Mouse (Mus musculus): ENCODE measurements around the gene Sec24c.

Gene Sec24c

GRCm38 (mm10) chr14:20735052-20735451, 60.9 kb downstream of the Sec24c start:
- DNase-seq (ENCODE audit: low spot score): no peak

- DNase-seq (ENCODE audit: low spot score): no peak
These were observed 61.8 kb downstream of the Sec24c start for GRCm38 (mm10) chr14:20735892-20736390.

DNA sequence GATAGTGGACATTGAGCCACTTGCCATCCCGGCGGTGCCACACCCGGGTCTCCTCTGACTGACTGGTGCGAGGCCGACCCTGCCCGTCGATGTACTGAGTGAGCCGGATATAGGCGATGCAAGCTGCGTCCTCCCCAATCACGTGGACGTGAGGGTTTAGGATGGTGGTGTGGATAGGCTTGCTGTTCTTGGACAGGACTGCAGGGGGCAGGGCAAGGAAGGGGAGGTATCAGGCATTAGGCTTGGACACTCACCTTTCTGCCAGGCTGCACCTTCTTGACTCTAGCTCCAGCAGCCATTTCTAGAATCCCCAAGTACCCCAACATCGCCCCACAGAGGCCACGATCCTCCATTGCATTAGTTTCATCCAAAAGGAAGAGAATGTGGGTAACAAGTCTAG, 63.2 kb downstream of the Sec24c start:
- DNase-seq (ENCODE audit: low spot score): no peak

DNA sequence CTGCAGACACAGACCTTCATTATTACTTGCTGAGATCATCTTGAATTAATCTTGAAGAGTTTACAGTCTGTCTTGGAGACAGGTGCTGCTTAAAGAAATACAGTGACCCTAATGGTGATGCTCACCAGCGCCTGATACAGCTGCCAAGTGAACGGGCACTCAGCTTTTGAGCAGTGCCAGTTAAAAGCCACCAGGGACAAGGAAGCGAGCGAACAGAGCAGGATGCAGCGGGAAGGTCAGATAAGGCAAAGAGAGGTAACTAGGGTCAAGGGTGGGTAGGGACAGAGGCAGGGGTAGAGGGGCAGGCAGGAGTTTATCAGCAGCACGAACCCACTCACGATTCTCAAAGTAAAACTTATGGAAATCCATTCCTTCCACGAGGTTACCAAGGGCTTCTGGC, 64.4 kb downstream of the Sec24c start:
- DNase-seq (ENCODE audit: low spot score): no peak

DNA sequence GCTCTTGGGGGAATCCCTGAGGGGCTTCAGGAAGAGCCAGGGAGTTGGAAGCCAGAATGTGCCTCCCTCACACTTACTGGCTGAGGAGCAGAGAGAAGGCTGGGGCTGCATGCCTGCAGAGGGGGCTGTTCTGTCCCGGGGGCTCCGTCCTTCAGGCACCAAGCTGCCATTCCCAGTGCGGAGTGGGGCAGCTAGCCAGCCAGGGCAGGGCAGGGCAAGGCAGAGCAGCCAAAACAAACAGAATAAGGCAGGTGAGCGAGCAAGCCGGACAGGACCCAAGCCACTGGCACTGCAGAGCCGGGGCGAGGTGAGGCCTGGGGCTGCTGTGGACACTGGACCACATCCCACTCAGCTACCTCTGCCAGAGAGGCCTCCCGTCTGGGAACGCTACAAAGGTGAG, 67.2 kb downstream of the Sec24c start:
- DNase-seq (ENCODE audit: low spot score): no peak

DNA sequence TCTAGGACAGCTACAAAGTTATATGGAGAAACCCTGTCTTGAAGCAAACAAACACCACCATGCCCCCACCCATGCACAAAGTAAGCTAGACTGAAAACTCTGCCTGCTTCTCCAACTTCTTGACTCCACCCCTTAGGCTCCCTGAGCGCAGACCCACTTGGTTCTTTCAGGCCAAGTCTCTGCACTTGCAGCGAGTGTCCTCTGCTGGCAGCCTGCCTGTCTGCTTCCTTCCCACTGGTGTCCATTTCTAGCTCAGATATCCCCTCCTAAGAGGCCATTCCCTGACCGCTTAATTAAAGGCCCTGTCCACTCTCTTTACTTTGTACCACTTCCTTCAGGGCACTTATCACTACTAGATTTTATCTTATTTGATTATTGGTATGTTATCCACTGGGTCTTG, 69.5 kb downstream of the Sec24c start:
- no peak for DNase-seq (ENCODE audit: low spot score)

All from yolk sac, embryonic 10.5 days (tissue).